Mouse (Mus musculus): ENCODE measurements around the gene Rnf223. TPM values are rescaled to one million over a fixed set of nuclear protein-coding genes. Genes with fewer than 3 reads are reported as not detected.

Rnf223 gene
- 0.18 and 0.35 TPM in 2 replicates for total RNA-seq (2023)

GRCm38 (mm10) chr4:156130436-156130835, at the start of gene Rnf223:
Gene Rnf223 (plus strand): TSS chr4:156130513.

DNA sequence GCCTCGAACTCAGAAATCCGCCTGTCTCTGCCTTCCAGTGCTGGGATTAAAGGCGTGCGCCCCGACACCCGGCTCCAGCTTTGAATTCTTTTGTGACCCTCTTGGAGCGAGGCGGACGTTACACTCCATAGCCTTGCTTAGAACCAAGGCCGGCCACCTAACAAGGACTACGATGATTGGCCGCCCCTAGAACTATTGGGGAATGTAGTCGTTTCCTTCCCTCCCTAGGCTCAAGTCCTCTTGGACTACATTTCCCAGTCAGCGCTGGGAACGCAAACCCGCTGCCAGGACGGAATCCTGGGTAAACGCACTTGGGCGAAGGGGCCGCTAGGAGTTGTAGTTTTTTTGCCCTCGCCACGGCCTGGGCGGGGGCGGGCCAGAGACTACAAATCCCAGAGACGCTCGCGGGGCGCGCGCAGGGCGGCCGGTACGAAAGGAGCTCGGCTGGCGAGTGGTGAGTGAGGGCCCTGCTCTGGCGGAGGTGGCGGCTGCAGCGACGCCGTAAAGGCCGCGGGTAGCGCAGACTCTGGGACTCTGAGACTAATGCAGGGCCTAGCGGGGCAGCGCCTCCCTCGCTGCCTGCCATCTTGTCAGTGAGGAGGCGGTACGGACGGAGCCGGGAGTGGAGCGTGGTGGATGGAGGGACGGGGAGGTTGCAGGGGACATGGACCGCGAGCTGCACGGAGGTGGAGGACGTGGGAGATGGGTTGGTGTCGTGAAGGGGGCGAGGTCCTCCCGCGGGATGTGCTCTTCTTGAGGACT, 20.6 kb upstream of the Rnf223 start, which contains the start of gene 9430015G10Rik:
Gene 9430015G10Rik (plus strand): TSS at position 413 of the 762 bp plus-strand sequence.

Other genes starting within 250 kb of the Rnf223 start
- 10.6 and 10.8 TPM in 2 replicates for gene Pusl1, start 238.7 kb upstream of the Rnf223 start, total RNA-seq (2023)
- gene Acap3, start 238.7 kb upstream of the Rnf223 start, total RNA-seq (2023): 55.0 and 80.6 TPM in 2 replicates
- gene Ube2j2, start 186.7 kb upstream of the Rnf223 start, total RNA-seq (2023): 100 and 130 TPM in 2 replicates
- gene C1qtnf12, start 168.2 kb upstream of the Rnf223 start, total RNA-seq (2023): 18.1 and 25.1 TPM in 2 replicates
- gene B3galt6, start 137.9 kb upstream of the Rnf223 start, total RNA-seq (2023): 1.6 and 1.9 TPM in 2 replicates
- 101 and 115 TPM in 2 replicates for gene Sdf4, start 137.6 kb upstream of the Rnf223 start, total RNA-seq (2023)
- gene Tnfrsf4, start 116.7 kb upstream of the Rnf223 start, total RNA-seq (2023): 1.5 and 2.1 TPM in 2 replicates
- 3.5 and 6.8 TPM in 2 replicates for gene Tnfrsf18, start 104.3 kb upstream of the Rnf223 start, total RNA-seq (2023)
- not detected in 2 replicates for gene Ttll10, start 71.1 kb upstream of the Rnf223 start, total RNA-seq (2023)
- 12.2 and 12.7 TPM in 2 replicates for gene 9430015G10Rik, start 20.5 kb upstream of the Rnf223 start, total RNA-seq (2023)
- gene Agrn, start 67.0 kb downstream of the Rnf223 start, total RNA-seq (2023): 17.6 and 18.5 TPM in 2 replicates
- gene Isg15, start 70.3 kb downstream of the Rnf223 start, total RNA-seq (2023): 10.6 and 19.0 TPM in 2 replicates
- 5.9 and 7.6 TPM in 2 replicates for gene AW011738, start 72.8 kb downstream of the Rnf223 start, total RNA-seq (2023)
- gene Perm1, start 85.4 kb downstream of the Rnf223 start, total RNA-seq (2023): not detected in 2 replicates
- gene Plekhn1, start 104.3 kb downstream of the Rnf223 start, total RNA-seq (2023): 13.2 and 19.2 TPM in 2 replicates
- gene Noc2l, start 105.5 kb downstream of the Rnf223 start, total RNA-seq (2023): 18.4 and 27.6 TPM in 2 replicates
- gene Samd11, start 125.1 kb downstream of the Rnf223 start, total RNA-seq (2023): 3.5 and 6.7 TPM in 2 replicates
- gene Vmn2r-ps159, start 200.6 kb downstream of the Rnf223 start, total RNA-seq (2023): not detected in 2 replicates